Mouse (Mus musculus): ENCODE results near the gene Pptc7.
A peak's percentile ranks its signal among the peaks of the same experiment; 100 is the strongest.

Gene Pptc7

DNA sequence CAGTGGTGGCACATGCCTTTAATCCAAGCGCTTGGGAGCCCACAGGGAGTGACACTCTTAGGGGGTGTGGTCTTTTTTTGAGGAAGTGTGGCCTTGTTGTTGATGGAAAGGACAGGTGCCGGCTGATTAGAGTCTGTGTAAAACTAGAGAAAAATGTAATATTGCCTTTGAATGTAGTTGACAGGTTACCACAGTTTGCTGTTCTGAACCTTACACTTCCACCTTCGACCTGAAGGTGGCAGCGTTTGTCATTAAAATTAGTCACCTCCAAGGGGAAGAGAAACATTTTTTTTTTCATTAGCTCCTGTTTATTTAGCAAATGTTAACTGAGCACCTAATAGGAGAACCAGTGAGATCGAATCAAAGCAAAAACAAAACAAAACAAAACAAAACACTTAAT, 16.3 kb upstream of the Pptc7 start:
- peak; percentile 82 to 90 for DNase-seq

DNA sequence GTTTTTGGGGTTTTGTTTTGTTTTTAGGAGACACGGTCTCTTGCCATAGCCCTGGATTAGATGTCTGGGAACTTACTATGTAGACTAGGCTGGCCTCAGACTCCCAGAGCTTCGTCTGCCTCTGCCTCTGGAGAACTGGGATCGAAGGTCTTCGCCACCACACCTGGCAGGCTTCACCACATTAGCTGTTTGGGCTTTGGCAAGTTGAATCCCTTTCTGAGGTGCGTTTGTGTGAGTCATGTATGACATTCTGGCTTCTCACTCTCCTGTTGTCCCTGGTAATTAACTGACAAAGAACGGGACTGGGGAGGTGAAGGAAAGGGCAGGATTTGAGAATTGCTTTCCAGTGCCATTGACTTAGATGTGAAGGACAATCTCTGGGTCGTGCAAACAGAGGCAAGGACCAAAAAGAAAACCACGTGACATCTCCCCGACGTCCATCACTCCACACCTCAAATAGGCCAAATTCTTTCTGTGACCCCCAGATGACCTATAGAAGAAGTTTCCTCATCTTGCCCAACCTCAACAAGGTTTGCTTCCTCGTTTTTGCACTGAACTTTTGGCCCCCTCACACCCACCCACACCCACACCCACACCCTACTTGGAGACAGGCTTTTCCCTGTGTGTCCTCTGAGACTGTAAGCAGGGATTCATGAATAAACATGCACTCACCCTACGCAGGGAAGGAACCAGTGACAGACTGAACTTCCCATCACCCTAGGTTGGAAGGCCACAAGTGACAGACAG, 15.1 kb upstream of the Pptc7 start:
- DNase-seq = no peak

DNA sequence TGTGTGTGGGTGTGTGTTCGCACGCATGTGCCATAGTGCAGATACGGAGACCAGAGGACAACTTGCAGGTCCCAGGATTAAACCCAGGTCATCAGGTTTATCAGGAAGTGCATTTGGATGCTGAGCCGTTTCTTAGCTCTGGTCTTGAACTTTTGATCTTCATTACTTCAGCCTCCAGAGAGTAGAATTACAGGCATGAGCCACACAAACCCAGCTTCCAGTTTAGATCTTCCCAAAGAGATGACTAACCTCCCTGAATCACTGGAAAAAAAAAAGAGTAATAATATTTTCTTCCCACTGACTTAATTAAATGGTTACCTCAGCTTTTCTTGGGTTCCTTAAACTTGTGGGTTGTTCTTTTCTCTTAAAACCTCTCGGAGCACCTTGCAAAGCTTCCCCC, 11.3 kb upstream of the Pptc7 start:
- DNase-seq = no peak

DNA sequence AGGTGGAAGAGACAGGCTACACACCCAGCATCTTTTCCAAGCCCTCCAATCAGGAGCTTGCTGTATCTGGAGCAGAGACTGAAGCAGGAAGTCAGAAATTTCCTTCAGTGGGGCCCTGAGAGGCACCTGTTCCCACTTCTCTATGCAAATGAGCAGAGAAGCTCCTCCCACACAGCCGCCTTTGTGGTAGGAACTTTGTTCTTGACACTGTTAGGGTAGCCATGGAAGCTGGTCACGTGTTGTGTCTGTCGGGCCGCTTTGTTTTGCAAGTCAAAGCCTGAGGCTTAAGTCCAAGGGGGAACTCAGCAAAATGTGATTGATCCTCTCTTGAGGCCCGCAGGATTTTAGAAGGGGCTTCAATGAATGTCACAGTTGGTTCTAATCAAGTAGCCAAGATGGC, 9.4 kb upstream of the Pptc7 start:
- no peak for DNase-seq

DNA sequence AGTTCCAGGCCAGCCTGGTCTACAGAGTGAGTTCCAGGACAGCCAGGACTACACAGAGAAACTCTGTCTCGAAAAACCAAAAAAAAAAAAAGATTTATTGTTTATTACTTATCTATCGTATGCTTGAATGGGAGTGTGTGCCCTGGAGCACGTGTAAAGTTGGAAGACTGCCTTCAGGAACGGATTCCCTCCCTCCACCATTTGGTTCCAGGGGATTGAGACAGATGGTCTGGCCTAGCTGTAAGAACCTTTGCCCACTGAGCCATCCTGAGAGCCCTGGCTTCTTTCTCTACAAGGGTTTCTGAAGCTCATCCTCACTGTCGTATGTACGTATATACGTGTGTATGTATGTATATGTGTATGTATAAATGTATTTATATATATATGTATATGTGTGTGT, 5.2 kb upstream of the Pptc7 start:
- peak; percentile 70 to 79 for DNase-seq

DNA sequence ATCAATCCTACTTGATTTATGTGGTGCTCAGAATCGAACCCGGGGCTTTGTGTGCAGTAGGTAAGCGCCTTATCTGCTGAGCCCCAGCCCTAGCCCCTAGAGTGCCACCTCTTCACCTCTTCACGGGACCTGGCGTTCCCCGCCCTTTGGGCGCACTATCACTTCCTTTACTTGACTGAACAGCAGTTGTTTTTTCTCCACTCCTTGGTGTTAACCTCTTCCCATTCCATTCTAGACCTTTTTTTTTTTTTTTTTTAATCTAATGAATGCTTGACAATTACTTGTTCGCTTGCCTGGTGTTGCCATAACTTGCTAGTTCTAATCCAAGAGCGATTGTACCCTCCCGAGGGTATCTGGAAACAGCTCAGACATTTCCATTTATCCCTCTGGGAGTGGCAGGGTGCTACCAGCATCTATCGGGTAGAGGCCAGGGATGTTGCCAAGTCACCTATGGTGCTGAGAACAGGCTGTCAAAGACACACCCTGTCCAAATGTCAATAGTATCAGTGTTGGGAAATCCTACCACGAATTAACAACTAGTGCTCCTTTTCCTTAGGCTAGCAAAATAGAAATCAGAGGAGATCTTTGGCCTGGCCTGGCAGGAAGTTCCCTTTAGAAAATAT, 4.3 kb upstream of the Pptc7 start:
- peak; percentile 55 to 62 for DNase-seq

DNA sequence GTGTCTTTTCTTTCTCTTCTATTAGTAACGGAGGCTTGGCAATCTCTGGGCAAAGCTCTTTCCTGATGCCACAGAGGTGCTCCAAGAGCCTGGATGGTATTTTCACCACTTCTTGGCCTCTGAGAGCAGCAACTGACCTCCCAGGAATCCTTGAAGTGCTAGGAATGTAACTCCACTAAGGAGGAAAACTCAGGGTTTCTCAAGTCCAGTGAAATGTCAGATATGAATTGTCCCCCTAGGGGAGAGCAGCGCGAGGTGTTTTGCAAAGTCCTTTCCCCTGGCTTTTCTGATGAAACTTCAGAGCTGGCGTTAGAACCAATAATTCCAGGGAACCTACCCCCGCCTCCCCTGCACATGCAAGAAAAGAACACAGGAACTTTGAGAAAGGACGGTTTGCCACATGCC, 3.7 kb upstream of the Pptc7 start:
- no peak for DNase-seq

DNA sequence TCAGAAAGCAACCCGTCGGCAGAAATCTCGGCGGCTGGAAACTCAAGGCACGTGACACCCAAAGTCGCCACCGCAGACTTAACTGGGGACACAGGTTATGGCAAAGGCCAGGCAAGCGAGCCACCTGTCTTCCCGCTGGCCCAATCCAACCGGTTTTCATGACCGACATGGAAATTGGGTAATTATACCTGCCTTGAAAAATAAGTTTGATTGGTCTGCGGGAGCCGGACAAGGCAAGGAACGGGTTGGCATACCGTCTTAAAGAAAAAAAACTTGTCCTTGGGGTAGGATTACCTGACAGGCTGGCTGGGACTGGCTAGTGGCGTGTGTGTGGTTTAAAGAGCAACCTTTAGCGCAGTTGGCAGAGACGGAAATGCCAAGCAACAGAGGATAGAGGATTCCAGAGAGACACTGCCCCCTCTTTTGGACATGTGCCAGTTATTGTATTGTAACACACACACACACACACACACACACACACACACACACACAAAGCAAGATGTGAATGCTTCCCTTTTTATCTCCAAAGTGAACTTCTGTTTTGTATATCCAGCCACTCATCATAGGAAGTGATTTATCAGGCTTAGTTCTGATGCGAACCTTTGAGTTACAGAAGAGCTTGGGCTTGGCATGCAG, 3.2 kb upstream of the Pptc7 start:
- peak; percentile 45 to 55 for DNase-seq

DNA sequence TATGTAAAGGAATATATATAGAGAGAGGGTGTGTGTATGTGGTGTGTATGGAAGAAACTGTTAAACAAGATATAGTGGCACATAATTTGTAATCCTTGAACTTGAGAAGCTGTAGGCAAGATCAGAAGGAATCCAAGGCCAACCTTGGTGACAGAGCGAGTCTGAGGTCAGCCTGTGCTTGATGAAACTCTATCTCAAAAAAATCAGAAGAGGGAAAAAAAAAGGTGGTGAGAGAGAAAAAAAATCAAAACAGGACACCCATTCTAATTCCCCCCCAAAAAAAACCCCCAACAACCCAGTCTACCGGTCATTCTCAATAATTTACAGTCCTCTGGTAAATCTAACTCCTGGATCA, 360 bp upstream of the Pptc7 start:
- DNase-seq = no peak

DNA sequence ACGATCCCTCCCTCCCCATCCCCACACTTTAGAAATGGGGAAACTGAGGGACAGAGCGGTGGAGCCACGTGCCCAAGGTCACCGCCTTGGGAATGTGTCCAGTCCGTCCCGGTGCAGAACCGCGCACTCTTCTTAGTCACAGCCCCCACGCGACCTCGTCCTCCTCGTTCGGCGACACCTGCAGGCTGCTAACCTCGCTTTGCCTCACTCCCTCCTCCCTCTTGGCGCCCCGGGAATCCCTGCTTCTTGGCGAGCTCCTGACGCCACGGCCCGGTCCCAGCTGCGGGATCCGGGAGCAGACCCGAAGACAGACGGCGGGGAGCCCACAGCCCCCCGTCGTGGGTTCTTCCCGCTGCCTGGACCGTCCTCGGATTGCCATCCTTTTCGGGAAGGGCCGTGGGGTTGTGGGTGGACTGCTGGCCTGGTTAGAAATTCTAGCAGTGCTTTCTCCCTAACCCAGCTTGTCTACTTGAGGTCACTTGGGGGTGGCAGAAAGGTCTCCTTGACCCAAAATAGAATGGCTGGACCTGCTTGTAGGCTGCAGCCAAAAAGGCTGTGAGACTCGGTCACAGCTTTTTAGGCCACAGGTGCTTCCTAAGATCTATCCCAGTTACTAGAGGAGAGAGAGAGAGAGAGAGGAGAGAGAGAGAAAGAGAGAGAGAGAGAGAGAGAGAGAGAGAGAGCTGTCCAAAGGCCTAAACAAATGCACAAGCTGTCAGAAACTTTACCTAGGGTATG, 1.0 kb downstream of the Pptc7 start:
- peak; percentile 75 to 80 for DNase-seq

DNA sequence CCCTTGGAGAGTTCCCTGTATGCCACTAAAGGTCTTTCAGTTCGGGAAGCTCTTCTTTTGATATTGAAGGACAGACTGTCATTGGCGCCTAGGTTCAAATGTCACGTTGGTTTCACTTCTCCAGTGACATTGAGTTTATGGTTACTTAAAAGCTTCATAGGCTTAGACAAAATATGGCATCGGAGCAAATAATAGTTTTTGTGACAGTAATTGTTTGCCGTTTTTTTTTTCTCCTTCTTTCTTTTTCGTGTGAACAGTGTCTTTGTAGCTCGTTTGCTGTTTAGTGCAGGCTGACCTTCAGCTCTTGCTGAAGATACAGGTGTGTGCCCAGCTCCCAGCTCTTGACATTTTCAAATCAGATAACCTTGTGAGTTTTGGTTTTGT, 1.6 kb downstream of the Pptc7 start:
- no peak for DNase-seq

DNA sequence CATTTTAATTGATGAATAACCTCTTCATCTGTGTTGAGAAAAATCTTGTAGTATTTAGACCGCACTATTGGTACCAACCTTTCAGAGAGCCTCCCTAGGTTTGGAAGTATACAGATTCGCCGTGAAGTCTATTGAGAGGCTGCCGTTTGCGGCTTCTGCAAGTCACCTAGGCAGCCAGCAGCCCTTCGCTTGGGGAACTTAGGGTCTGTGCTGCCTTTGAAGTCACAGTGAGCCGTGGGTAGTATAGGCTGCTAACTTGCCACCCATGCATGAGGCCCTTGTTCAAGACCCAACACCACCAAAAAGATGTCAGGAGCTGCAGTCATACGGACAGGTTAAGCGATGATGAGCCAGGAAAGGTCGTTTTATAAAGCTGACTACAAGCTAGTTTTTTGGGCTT, 2.0 kb downstream of the Pptc7 start:
- DNase-seq = no peak

DNA sequence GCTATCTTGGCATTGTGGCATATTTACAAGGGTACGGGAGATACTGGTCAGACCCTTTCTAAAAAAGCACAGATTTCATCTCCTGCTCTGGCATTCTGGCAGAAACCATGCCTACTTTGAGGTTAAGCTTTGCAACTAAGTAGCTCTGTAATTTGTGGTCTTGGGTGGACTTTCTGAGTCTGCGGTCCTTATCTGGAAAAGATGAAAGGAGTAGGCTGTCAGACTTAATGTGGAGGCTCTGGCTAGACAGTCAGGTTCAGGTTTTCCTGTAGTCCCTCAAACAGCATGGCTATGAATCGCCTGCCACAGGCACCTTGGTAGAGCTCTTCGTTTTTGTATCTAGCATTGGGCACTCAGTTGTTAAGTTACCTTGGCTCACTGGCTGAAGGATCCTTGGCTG, 2.9 kb downstream of the Pptc7 start:
- no peak for DNase-seq

DNA sequence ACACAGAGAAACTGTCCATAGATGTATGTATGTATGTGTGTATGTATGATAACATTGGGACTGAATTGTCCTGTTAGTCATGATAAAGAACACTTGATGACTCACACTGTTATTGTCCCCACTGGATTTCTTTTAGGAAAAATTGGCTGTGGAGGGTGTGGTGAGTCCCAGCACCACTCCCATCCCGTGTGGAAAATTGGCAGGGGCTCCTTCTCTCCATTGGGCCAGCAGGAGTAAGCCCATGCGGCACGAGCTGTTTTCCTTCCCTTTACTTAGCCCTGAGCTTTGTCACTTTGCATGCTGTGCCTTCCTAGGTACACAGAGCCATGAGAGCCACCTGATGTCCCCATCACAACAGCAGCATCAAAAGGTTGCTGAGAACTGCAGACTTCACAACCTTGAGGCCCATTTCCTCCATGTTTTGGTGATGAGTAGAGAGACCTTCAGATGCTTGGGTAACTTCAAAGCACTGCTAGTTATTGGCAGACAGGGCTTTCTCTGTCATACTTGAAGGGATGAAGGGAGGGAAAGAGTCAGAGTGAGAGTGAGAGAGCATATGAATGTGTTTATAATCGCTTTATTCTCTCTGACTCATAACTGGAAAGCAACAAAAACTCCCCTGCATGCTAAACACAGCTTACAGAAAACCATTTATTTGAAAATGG, 4.1 kb downstream of the Pptc7 start:
- no peak for DNase-seq

DNA sequence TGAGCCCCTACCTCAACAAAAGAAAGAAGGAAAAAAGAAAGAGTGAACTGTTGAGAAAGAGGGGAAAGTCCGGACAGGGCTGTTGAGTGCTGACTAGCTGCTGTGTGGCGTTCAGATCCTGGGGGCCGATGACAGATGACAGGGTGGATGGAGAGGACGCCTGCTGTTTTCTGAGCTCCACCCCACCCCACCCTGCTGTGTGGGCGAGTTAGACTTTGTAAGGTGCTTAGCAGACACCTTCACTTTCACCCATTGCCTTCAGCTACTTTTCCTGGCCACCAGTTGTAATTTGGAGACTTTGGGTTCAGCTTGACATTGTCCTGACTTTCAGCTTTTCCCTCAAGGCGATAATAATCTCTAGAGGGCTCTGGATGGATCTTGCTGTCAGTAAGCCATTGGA, 7.0 kb downstream of the Pptc7 start:
- DNase-seq = no peak

DNA sequence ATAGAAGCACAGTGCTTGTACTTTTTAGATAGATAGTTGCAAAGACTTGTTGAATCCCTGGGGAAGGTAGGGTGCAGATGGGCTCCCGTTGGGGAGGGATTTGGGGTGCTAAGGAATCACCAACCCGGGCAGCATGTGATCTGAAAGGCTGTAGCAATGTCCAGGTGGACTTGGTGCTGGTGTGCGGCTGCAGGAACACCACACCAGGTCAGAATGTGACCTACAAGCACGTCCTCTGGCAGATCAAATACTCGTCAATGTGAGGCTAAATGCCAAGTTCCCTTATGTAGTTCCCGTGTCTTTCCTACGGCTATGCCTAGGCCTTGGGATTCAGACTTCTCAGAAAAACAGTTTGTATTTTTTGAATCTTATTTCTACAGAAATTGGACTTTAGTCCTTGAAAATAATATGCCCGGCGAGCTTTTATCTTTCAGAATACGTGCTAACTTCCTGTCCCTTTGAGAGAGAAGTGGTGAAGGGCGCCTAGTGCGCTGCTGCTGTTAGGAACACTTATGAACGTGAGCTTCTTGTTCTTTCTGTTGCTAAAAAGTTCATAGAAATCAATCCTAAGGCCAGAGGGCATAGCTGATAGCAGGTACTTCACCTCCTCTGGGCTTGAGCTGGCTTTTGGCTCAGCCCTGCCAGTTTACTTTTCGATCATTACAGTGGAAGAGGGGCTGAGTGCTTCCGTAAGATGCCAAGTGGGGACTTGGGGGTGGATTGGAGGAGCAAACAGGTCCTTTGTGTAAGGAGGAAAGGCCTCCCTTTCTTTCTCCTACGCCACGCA, 7.6 kb downstream of the Pptc7 start:
- DNase-seq = no peak

DNA sequence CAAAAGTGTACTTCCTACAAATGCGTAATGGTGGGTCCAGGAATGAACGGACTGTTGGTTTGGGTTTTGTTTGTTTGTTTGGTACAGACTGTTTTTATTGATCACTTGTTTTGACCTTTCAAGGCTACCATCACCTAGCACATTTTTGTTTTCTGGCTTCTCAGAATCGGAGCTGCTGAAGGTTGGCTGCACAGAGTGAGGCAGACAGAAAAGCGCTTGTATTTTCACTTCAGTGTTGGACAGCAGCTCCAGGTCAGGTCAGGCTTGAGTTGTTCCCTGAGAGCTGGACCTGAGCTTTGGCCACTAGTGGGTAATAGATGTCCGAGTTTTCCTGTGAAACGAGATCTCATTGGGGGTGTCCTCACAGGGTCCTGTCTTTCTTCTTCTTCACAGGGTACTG, 9.0 kb downstream of the Pptc7 start:
- DNase-seq = no peak

DNA sequence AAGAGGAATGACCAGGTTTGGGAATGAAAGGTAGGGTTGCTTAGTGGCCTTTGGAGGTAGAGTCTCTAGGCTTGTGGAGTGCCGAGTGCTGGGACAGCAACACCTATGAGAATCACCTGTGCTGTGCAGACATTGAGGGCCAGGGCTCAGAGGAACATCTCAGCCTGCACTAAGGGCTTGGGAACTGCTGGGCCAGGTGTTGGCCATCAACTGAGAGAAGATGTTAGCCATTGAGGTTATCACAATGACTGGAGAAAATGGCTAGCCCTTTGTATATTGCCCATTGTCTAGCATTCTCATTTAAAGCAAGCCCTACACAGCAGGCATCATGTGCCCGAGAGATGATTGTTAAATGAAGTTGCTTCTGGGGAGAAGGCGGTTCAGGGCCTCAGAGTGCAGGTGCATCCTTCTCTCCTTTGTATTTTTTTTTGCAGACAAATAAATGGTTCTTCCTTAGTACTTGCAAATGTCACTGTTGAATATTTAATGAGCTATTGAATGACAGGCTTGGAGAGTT, 10.1 kb downstream of the Pptc7 start:
- DNase-seq = no peak

DNA sequence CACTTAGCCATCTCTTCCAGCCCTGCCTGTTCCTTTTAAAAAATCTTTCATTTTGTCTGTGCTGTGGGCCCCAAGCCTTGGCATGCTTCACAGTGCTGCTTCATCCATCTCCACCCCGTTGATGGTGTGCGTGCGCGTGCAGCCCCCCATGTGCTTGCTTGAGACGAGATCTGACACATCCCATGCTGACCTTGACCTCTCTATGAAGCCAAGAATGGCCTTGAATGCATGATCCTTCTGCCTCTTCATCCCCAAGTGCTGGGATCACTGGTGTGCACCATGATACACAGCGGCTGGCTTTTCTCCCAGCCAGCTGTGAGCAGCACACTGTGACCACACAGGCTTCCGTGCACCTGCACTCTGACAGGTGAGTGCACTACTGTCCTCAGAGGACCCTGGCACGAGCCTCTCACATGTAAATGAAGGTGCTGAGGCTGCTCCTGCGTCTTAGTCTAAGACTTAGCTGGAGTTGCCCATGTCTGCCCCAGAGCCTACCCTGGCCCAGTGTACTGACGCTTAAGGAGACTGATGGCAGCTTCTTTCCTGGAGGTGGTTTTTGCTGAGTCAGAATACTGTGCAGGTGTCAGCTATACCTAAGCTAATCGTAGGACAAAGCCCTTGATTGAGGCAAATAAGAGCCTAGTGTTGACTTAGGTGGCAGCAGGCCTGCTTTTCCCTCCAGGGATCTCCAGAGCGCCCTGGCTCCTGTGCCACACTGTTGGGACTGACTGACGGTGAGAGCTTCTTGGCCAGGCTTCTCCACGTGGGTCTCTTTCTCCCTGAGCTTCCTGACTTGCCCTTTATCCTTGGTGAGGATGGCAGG, 11.2 kb downstream of the Pptc7 start:
- DNase-seq = no peak

DNA sequence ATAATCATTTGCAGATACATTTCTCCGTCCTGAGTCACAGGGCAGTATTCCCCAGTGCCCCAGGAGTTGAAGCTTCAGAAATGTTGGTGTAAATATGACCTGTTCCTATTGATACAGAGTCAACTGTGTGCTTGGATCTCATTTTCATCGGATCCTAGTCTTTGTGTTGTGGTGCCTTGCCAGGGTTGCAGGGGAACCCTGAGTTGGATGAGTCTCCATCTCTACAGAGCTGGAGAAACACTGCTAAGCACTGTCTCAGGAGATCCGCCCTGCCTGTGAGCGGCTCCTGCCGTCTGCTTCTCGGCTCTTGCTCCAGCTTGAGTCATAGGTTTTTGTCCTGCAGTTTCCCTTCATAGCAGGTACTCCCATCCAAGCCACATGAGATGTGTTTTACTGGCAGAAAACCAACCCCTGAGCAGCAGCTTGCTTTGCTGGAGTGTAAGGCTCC, 15.9 kb downstream of the Pptc7 start:
- DNase-seq = peak; percentile 59 to 68
